Mouse (Mus musculus) frontal cortex, adult 2 months (tissue): Measurements from ENCODE around the gene Dcst1. TPM values are rescaled to one million over a fixed set of nuclear protein-coding genes. Genes with fewer than 3 reads are reported as not detected.
A peak's percentile ranks its signal among the peaks of the same experiment; 100 is the strongest.

Experiments used
- DNase-seq, 2 experiments: peaks; one replicate each; pipeline ENCODE4 v3.0.0; 2022; ENCODE audit warnings: low spot score in 1 of 2; ENCODE audit errors: extremely low spot score in 1 of 2
- polyA plus RNA-seq: library from polyadenylated mRNA; depleted of rRNA; stranded (reverse); fragments of >200 nt; gene quantifications from 2 replicates; pipeline ENCODE4 v1.2.3, GENCODE M21; 2012

Dcst1 gene
- polyA plus RNA-seq, 1 experiment: 0.08 TPM

- no peak for DNase-seq
Observed at GRCm38 (mm10) chr3:89337062-89337720, 27.9 kb downstream of the Dcst1 start.

- DNase-seq: no peak
Observed at GRCm38 (mm10) chr3:89336529-89336928, 28.5 kb downstream of the Dcst1 start.

GRCm38 (mm10) chr3:89333053-89333452, 32.0 kb downstream of the Dcst1 start:
- DNase-seq: no peak

GRCm38 (mm10) chr3:89332476-89332875, 32.6 kb downstream of the Dcst1 start:
- DNase-seq: no peak

- no peak for DNase-seq
Observed at GRCm38 (mm10) chr3:89332013-89332412, 33.0 kb downstream of the Dcst1 start.

GRCm38 (mm10) chr3:89331561-89331960, 33.5 kb downstream of the Dcst1 start:
- DNase-seq: no peak

- DNase-seq: no peak
Observed at GRCm38 (mm10) chr3:89330948-89331347, 34.1 kb downstream of the Dcst1 start.

- no peak for DNase-seq
Observed at GRCm38 (mm10) chr3:89330346-89330745, 34.7 kb downstream of the Dcst1 start.

GRCm38 (mm10) chr3:89328623-89329022, 36.4 kb downstream of the Dcst1 start:
- no peak for DNase-seq

- no peak for DNase-seq
Observed at GRCm38 (mm10) chr3:89327371-89327870, 37.6 kb downstream of the Dcst1 start.

GRCm38 (mm10) chr3:89325882-89326281, 39.2 kb downstream of the Dcst1 start:
- DNase-seq: no peak

- peak; percentile 72 to 91 for DNase-seq
Observed at GRCm38 (mm10) chr3:89322514-89323165, 42.4 kb downstream of the Dcst1 start, which contains the start of gene Efna3. Efna3 (minus strand) TSS chr3:89322965.

GRCm38 (mm10) chr3:89322131-89322500, 42.9 kb downstream of the Dcst1 start:
- peak in 1 of 2 experiments; percentile 44 for DNase-seq

- DNase-seq: peak in 1 of 2 experiments; percentile 45
Observed at GRCm38 (mm10) chr3:89321183-89322130, 43.6 kb downstream of the Dcst1 start.

GRCm38 (mm10) chr3:89320581-89321182, 44.4 kb downstream of the Dcst1 start:
- DNase-seq: peak in 1 of 2 experiments; percentile 53

- peak in 1 of 2 experiments; percentile 42 for DNase-seq
Observed at GRCm38 (mm10) chr3:89319591-89320350, 45.3 kb downstream of the Dcst1 start.

GRCm38 (mm10) chr3:89318971-89319590, 46.0 kb downstream of the Dcst1 start:
- DNase-seq: no peak

GRCm38 (mm10) chr3:89318316-89318715, 46.7 kb downstream of the Dcst1 start:
- no peak for DNase-seq

- peak in 1 of 2 experiments; percentile 42 for DNase-seq
Observed at GRCm38 (mm10) chr3:89317246-89317645, 47.8 kb downstream of the Dcst1 start.
